Mouse (Mus musculus): ENCODE measurements at regions not wholly inside any gene's neighbourhood (a gene's known extent, or its start where the extent isn't known, plus 50 kb on each side); places are given as distances from the start of the nearest gene placed in this dataset.

- TF ChIP-seq CTCF (IDR thresholded peaks at IDR 0.05; ENCODE audit: control insufficient read depth, insufficient read depth, insufficient replicate concordance, low read depth, low read length) (no peak), POLR2A (IDR thresholded peaks at IDR 0.05; ENCODE audit: control insufficient read depth, low read depth, low read length) (no peak)
Observed at GRCm38 (mm10) chr16:69979813-69980527, 116.4 kb upstream of the Speer2 start.

All from testis, adult 2 months (tissue).